Mouse (Mus musculus) limb, embryonic 12.5 days (tissue): ENCODE measurements around the gene Foxp3. TPM values are rescaled to one million over a fixed set of nuclear protein-coding genes. Genes with fewer than 3 reads are reported as not detected.

Experiments
- ATAC-seq: fragments of 200-750 bp; cut with Nextera tagmentation; 2 replicates; pipeline ENCODE4 v1.8.0; 2017; ENCODE audit warnings: low read depth, moderate TSS enrichment; ENCODE audit not compliant: insufficient number of reproducible peaks, insufficient read depth, low FRiP score, low TSS enrichment
- H3K27ac ChIP-seq: fragments of 300-500 bp; sonication (generic); 2 replicates; pipeline ENCODE4 v1.5.1; 2016; ENCODE audit warnings: mild to moderate bottlenecking, moderate library complexity
- H3K27me3 ChIP-seq: fragments of 300-500 bp; sonication (generic); 2 replicates; pipeline ENCODE4 v1.6.1; 2016; ENCODE audit warnings: mild to moderate bottlenecking, moderate library complexity
- H3K36me3 ChIP-seq: fragments of 300-500 bp; sonication (generic); 2 replicates; pipeline ENCODE4 v1.6.1; 2016; ENCODE audit warnings: mild to moderate bottlenecking, moderate library complexity
- H3K4me1 ChIP-seq: fragments of 300-500 bp; sonication (generic); replicated peaks from 2 replicates; pipeline ENCODE4 v1.6.1; 2016
- H3K4me2 ChIP-seq: fragments of 300-500 bp; sonication (generic); 2 replicates; pipeline ENCODE4 v1.6.1; 2016; ENCODE audit warnings: mild to moderate bottlenecking, moderate library complexity
- H3K4me3 ChIP-seq: fragments of 300-500 bp; sonication (generic); replicated peaks from 2 replicates; pipeline ENCODE4 v1.5.1; 2016; ENCODE audit warnings: mild to moderate bottlenecking
- H3K9ac ChIP-seq: fragments of 300-500 bp; sonication (generic); replicated peaks from 2 replicates; pipeline ENCODE4 v1.6.1; 2016; ENCODE audit warnings: mild to moderate bottlenecking, moderate library complexity
- H3K9me3 ChIP-seq: fragments of 300-500 bp; sonication (generic); 2 replicates; pipeline ENCODE4 v1.6.1; 2016; ENCODE audit warnings: mild to moderate bottlenecking, moderate library complexity
- WGBS: fragments of 180-500 bp; shearing (Covaris S2); methylation state at CpG from one replicate; pipeline ENCODE4 v1.1.7; 2016; 5-methylcytosine and 5-hydroxymethylcytosine counted together
- polyA plus RNA-seq: library from polyadenylated mRNA; unstranded; fragments of >200 nt; fragmentation: Nextera tagmentation; extraction: Ambion mirVana; gene quantifications from 2 replicates; pipeline ENCODE4 v1.2.1, GENCODE M21; 2016

The Foxp3 gene
- 0.06 TPM in 1 of 2 replicates, not detected in the other for polyA plus RNA-seq

- no peaks in the 10 kb centered on the region for H3K36me3 ChIP-seq
- H3K9ac ChIP-seq, result peak within 1 kb of the TSS; percentile 74
- 39% methylated on average over 62 of the region's 72 CpGs for WGBS
- no peaks in the 10 kb centered on the region for H3K27me3 ChIP-seq
- H3K9me3 ChIP-seq, result 0 out of 2 replicates have a peak, but pooled peaks cover 4% of the 10 kb centered on the region
- H3K4me3 ChIP-seq, result peak within 1 kb of the TSS; percentile 58
- 0 out of 2 replicates have a peak, but pooled peaks have one; percentile 32 for ATAC-seq
- peak within 1 kb of the TSS; percentile 81; the same call in 1 of the 2 replicates for H3K27ac ChIP-seq
- H3K4me2 ChIP-seq, result peak within 1 kb of the TSS; percentile 62
- H3K4me1 ChIP-seq, result peaks cover 12% of the 10 kb centered on the region
Measured at GRCm38 (mm10) chrX:7573176-7574086, at the start of gene Foxp3. Gene Foxp3 (plus strand): TSS chrX:7573644.

GRCm38 (mm10) chrX:7524961-7525360 lies 48.5 kb upstream of the Foxp3 start:
- H3K9ac ChIP-seq, result no peak overlapping the region
- no peak overlapping the region for H3K4me2 ChIP-seq
- no peak overlapping the region for H3K27ac ChIP-seq
- no peaks in the 10 kb centered on the region for H3K36me3 ChIP-seq
- 26% methylated on average over 3 of the region's 3 CpGs for WGBS
- no peaks in the 10 kb centered on the region for H3K9me3 ChIP-seq
- H3K4me1 ChIP-seq, result no peaks in the 10 kb centered on the region
- H3K27me3 ChIP-seq, result no peaks in the 10 kb centered on the region
- no peak for ATAC-seq
- H3K4me3 ChIP-seq, result no peak overlapping the region

- 93% methylated on average over 4 of the region's 4 CpGs for WGBS
Measured at GRCm38 (mm10) chrX:7553474-7553873, 20.0 kb upstream of the Foxp3 start.

GRCm38 (mm10) chrX:7563076-7563475 lies 10.4 kb upstream of the Foxp3 start:
- H3K36me3 ChIP-seq, result no peaks in the 10 kb centered on the region
- no peaks in the 10 kb centered on the region for H3K27me3 ChIP-seq
- no peak overlapping the region for H3K27ac ChIP-seq
- no peaks in the 10 kb centered on the region for H3K4me1 ChIP-seq
- H3K9ac ChIP-seq, result no peak overlapping the region
- H3K4me3 ChIP-seq, result no peak overlapping the region
- WGBS, result 42% methylated on average over 2 of the region's 2 CpGs
- no peaks in the 10 kb centered on the region for H3K9me3 ChIP-seq
- H3K4me2 ChIP-seq, result no peak overlapping the region
- ATAC-seq, result no peak

More at GRCm38 (mm10) chrX:7553474-7553873, 20.0 kb upstream of the Foxp3 start:
- ATAC-seq, result no peak
- no peaks in the 10 kb centered on the region for H3K36me3 ChIP-seq
- H3K9me3 ChIP-seq, result no peaks in the 10 kb centered on the region
- no peaks in the 10 kb centered on the region for H3K4me1 ChIP-seq
- no peaks in the 10 kb centered on the region for H3K27me3 ChIP-seq
- H3K4me2 ChIP-seq, result no peak overlapping the region
- H3K4me3 ChIP-seq, result no peak overlapping the region
- no peak overlapping the region for H3K27ac ChIP-seq
- H3K9ac ChIP-seq, result no peak overlapping the region

- no peak for ATAC-seq
- no peak overlapping the region for H3K27ac ChIP-seq
- no peaks in the 10 kb centered on the region for H3K36me3 ChIP-seq
- no peak overlapping the region for H3K4me2 ChIP-seq
- H3K9me3 ChIP-seq, result no peaks in the 10 kb centered on the region
- H3K27me3 ChIP-seq, result no peaks in the 10 kb centered on the region
- H3K4me1 ChIP-seq, result no peaks in the 10 kb centered on the region
- H3K9ac ChIP-seq, result no peak overlapping the region
- H3K4me3 ChIP-seq, result no peak overlapping the region
- 90% methylated on average over 6 of the region's 6 CpGs for WGBS
Measured at GRCm38 (mm10) chrX:7566352-7566751, 7.1 kb upstream of the Foxp3 start.

- H3K4me1 ChIP-seq, result peaks cover 2% of the 10 kb centered on the region; the same call in 1 of the 2 replicates
- no peak overlapping the region for H3K9ac ChIP-seq
- H3K36me3 ChIP-seq, result no peaks in the 10 kb centered on the region
- H3K4me2 ChIP-seq, result no peak overlapping the region
- H3K4me3 ChIP-seq, result no peak overlapping the region
- 84% methylated on average over 8 of the region's 9 CpGs for WGBS
- H3K27me3 ChIP-seq, result no peaks in the 10 kb centered on the region
- H3K27ac ChIP-seq, result no peak overlapping the region
- ATAC-seq, result no peak
- H3K9me3 ChIP-seq, result no peaks in the 10 kb centered on the region
Measured at GRCm38 (mm10) chrX:7567491-7567890, 6.0 kb upstream of the Foxp3 start.

GRCm38 (mm10) chrX:7570481-7571175 lies 2.8 kb upstream of the Foxp3 start:
- Histone ChIP-seq H3K27ac (no peak overlapping the region), H3K9ac (no peak overlapping the region), H3K4me3 (no peak overlapping the region), H3K4me1 (peaks cover 12% of the 10 kb centered on the region), H3K27me3 (no peaks in the 10 kb centered on the region), H3K4me2 (no peak overlapping the region), H3K36me3 (no peaks in the 10 kb centered on the region), H3K9me3 (0 out of 2 replicates have a peak, but pooled peaks cover 4% of the 10 kb centered on the region)
- no peak for ATAC-seq
- 72% methylated on average over 7 of the region's 7 CpGs for WGBS

GRCm38 (mm10) chrX:7571565-7572136 lies 1.8 kb upstream of the Foxp3 start:
- Histone ChIP-seq H3K27ac (no peak overlapping the region), H3K27me3 (no peaks in the 10 kb centered on the region), H3K36me3 (no peaks in the 10 kb centered on the region), H3K9me3 (0 out of 2 replicates have a peak, but pooled peaks cover 4% of the 10 kb centered on the region), H3K4me1 (peaks cover 12% of the 10 kb centered on the region), H3K4me2 (no peak overlapping the region), H3K4me3 (no peak overlapping the region), H3K9ac (no peak overlapping the region)
- no peak for ATAC-seq
- 91% methylated on average over 9 of the region's 9 CpGs for WGBS

- Histone ChIP-seq H3K4me3 (0 out of 2 replicates have a peak overlapping the region, but pooled peaks have one; percentile 58), H3K9me3 (0 out of 2 replicates have a peak, but pooled peaks cover 4% of the 10 kb centered on the region), H3K27ac (no peak overlapping the region), H3K9ac (no peak overlapping the region), H3K4me1 (peaks cover 12% of the 10 kb centered on the region), H3K4me2 (peak overlapping the region; percentile 62; the same call in 1 of the 2 replicates), H3K27me3 (no peaks in the 10 kb centered on the region), H3K36me3 (no peaks in the 10 kb centered on the region)
- 90% methylated on average over 10 of the region's 10 CpGs for WGBS
- ATAC-seq, result no peak
Measured at GRCm38 (mm10) chrX:7572466-7572865, 978 bp upstream of the Foxp3 start.

- Histone ChIP-seq H3K4me1 (peaks cover 12% of the 10 kb centered on the region), H3K36me3 (no peaks in the 10 kb centered on the region), H3K9me3 (0 out of 2 replicates have a peak, but pooled peaks cover 4% of the 10 kb centered on the region), H3K9ac (peak within 1 kb of the TSS; percentile 74), H3K4me3 (peak within 1 kb of the TSS; percentile 58), H3K27ac (peak within 1 kb of the TSS; percentile 81; the same call in 1 of the 2 replicates), H3K27me3 (no peaks in the 10 kb centered on the region), H3K4me2 (peak within 1 kb of the TSS; percentile 62)
- WGBS, result 18% methylated on average over 65 of the region's 65 CpGs
- ATAC-seq, result peak; percentile 98
Measured at GRCm38 (mm10) chrX:7574087-7574884, 842 bp downstream of the Foxp3 start, which contains the start of gene Ppp1r3f. Gene Ppp1r3f (minus strand): TSS chrX:7574283.
